ENCODE assay signal across 17 mouse cellular contexts in the genomic region with DNA sequence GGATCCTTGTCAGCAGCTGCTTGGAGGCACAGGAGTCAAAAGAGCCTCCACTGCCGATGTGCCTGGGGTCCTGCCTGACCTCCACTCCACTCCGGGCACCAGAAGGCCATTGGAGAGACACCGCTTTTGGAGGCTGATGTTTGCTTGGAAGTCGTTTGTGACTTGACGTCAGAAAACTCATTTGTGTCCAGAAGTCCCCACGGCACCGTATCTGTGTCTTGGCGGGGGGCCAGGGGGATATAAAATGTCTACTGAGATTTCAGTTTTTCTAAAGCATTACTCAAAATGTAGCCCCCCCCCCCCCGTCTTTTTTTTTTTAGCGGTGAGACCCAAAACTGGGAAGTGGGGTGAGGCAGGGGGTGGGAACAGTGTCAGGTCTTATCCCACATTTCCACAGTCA.
DNase-seq lines count a peak whose midpoint lies in the region; ATAC-seq and TF ChIP-seq lines count a peak whose summit lies in the region.
"Had no signal": no experiment of that assay in that cellular context is flagged by ENCODE, and none has a peak within 500 bp of the region (broad histone marks: within the 10 kb centered on the region; RNA-seq: fewer than 3 reads in every experiment).

No protein-coding gene starts in this region.

- peaks cover 56% of the 10 kb centered on the region for H3K36me3 ChIP-seq in heart, embryonic 12.5 days
- no peaks in the 10 kb centered on the region for H3K36me3 ChIP-seq in testis, adult 2 months (ENCODE audit: control insufficient read depth, insufficient read depth, low read length)
- no peaks in the 10 kb centered on the region for H3K36me3 ChIP-seq in embryonic facial prominence, embryonic 15.5 days
- H3K36me3 ChIP-seq: midbrain, embryonic 15.5 days had no signal

- TF ChIP-seq CTCF in testis, adult 2 months (IDR thresholded peaks at IDR 0.05; ENCODE audit: control insufficient read depth, insufficient read depth, insufficient replicate concordance, low read depth, low read length): no peak

- 65% methylated on average over 10 of the region's 10 CpGs for WGBS in heart, embryonic 12.5 days
- 33% methylated on average over 10 of the region's 10 CpGs for WGBS in embryonic facial prominence, embryonic 15.5 days

- H3K27me3 ChIP-seq in heart, embryonic 12.5 days (replicated peaks): no peaks in the 10 kb centered on the region
- no peaks in the 10 kb centered on the region for H3K27me3 ChIP-seq in testis, adult 2 months (ENCODE audit: control insufficient read depth, insufficient read depth, low read length)
- H3K27me3 ChIP-seq in embryonic facial prominence, embryonic 15.5 days: no peaks in the 10 kb centered on the region
- H3K27me3 ChIP-seq: midbrain, embryonic 15.5 days had no signal

- peaks cover 22% of the 10 kb centered on the region for H3K4me1 ChIP-seq in heart, embryonic 12.5 days (replicated peaks)
- H3K4me1 ChIP-seq in testis, adult 2 months (ENCODE audit: control insufficient read depth, insufficient read depth, low read length): peaks cover 6% of the 10 kb centered on the region
- H3K4me1 ChIP-seq in embryonic facial prominence, embryonic 15.5 days: peaks cover 12% of the 10 kb centered on the region; the same call in 1 of the 2 replicates
- H3K4me1 ChIP-seq: midbrain, embryonic 15.5 days had no signal

- peak overlapping the region; percentile 32; the same call in 1 of the 2 replicates for H3K27ac ChIP-seq in heart, embryonic 12.5 days (ENCODE audit: poor library complexity, severe bottlenecking)
- no peak overlapping the region for H3K27ac ChIP-seq in testis, adult 2 months (ENCODE audit: control insufficient read depth, insufficient read depth, low read depth, low read length)
- H3K27ac ChIP-seq in embryonic facial prominence, embryonic 15.5 days (replicated peaks): 0 out of 2 replicates have a peak overlapping the region, but pooled peaks have one; percentile 7
- H3K27ac ChIP-seq: hindbrain, postnatal 0 days; layer of hippocampus, adult 2 months; macrophage; midbrain, embryonic 15.5 days had no signal

- no peak overlapping the region for H3K4me2 ChIP-seq in heart, embryonic 12.5 days
- H3K4me2 ChIP-seq in embryonic facial prominence, embryonic 15.5 days (replicated peaks): no peak overlapping the region
- H3K4me2 ChIP-seq: midbrain, embryonic 15.5 days had no signal

- intact Hi-C loops in heart, postnatal 36 days (cut with DNase I): no loop called here
- intact Hi-C loops in left cerebral cortex, postnatal 4 days (cut with DNase I): no loop called here
- intact Hi-C loops in left cerebral cortex, postnatal 25 days (cut with DNase I): no loop called here

- TF ChIP-seq POLR2A in testis, adult 2 months (IDR thresholded peaks at IDR 0.05; ENCODE audit: control insufficient read depth, low read depth, low read length): no peak

- no peak overlapping the region for H3K4me3 ChIP-seq in heart, embryonic 12.5 days
- H3K4me3 ChIP-seq in testis, adult 2 months (ENCODE audit: control insufficient read depth, low read depth, low read length): peak overlapping the region; percentile 11
- H3K4me3 ChIP-seq in embryonic facial prominence, embryonic 15.5 days (replicated peaks): no peak overlapping the region
- H3K4me3 ChIP-seq: layer of hippocampus, adult 2 months; midbrain, embryonic 15.5 days had no signal

- H3K9ac ChIP-seq in heart, embryonic 12.5 days: no peak overlapping the region
- no peak overlapping the region for H3K9ac ChIP-seq in embryonic facial prominence, embryonic 15.5 days
- H3K9ac ChIP-seq: midbrain, embryonic 15.5 days had no signal

- H3K9me3 ChIP-seq in heart, embryonic 12.5 days (replicated peaks): no peaks in the 10 kb centered on the region
- no peaks in the 10 kb centered on the region for H3K9me3 ChIP-seq in embryonic facial prominence, embryonic 15.5 days (replicated peaks)
- H3K9me3 ChIP-seq: midbrain, embryonic 15.5 days had no signal

- no peak for ATAC-seq in heart, embryonic 12.5 days (ENCODE audit: insufficient number of reproducible peaks, low FRiP score)
- ATAC-seq in embryonic facial prominence, embryonic 15.5 days (ENCODE audit: insufficient number of reproducible peaks, low FRiP score, low TSS enrichment, low read depth): no peak
- ATAC-seq: hindbrain, postnatal 0 days; midbrain, embryonic 15.5 days had no signal

- DNase-seq in heart, postnatal 36 days: no peak
- DNase-seq in left cerebral cortex, postnatal 4 days: peak; percentile 19
- no peak for DNase-seq in left cerebral cortex, adult 9 months (ENCODE audit: low spot score in 2 of 2)
- DNase-seq in testis, postnatal 14 days (ENCODE audit: low spot score): no peak
- no peak for DNase-seq in left cerebral cortex, postnatal 25 days (ENCODE audit: low spot score in 2 of 2)
- DNase-seq: adrenal gland, postnatal 36 days; kidney, adult 2 months; liver; retina, postnatal 1 day; spleen, adult 18-20 months had no signal
